Mouse (Mus musculus): ENCODE measurements at regions not wholly inside any gene's neighbourhood (a gene's known extent, or its start where the extent isn't known, plus 50 kb on each side); places are given as distances from the start of the nearest gene placed in this dataset.
A peak's percentile ranks its signal among the peaks of the same experiment; 100 is the strongest.

- DNase-seq (ENCODE audit: low spot score) = no peak
These were observed 292.7 kb upstream of the Zfp507 start for GRCm38 (mm10) chr7:36095258-36096130.

DNA sequence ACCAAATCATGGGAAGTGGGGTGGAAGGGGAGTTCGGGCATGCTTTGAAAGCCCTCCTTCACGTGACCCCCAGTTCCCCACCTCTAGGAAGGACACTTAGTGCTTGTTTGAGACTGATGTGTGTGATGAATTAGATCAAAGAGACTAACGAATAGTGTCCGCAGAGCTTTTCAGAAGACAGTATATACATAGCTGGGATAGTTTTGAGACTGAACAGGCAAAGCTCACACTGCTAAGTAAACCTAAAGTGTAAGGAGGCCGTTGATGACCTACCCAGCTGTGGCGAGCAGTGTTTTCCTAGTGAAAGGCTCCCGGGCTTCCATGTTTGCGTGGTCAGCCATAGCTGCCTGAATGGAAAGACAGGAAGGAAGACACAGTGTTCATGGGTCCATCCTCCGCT, 288.3 kb upstream of the Zfp507 start:
- DNase-seq (ENCODE audit: low spot score) = no peak

DNA sequence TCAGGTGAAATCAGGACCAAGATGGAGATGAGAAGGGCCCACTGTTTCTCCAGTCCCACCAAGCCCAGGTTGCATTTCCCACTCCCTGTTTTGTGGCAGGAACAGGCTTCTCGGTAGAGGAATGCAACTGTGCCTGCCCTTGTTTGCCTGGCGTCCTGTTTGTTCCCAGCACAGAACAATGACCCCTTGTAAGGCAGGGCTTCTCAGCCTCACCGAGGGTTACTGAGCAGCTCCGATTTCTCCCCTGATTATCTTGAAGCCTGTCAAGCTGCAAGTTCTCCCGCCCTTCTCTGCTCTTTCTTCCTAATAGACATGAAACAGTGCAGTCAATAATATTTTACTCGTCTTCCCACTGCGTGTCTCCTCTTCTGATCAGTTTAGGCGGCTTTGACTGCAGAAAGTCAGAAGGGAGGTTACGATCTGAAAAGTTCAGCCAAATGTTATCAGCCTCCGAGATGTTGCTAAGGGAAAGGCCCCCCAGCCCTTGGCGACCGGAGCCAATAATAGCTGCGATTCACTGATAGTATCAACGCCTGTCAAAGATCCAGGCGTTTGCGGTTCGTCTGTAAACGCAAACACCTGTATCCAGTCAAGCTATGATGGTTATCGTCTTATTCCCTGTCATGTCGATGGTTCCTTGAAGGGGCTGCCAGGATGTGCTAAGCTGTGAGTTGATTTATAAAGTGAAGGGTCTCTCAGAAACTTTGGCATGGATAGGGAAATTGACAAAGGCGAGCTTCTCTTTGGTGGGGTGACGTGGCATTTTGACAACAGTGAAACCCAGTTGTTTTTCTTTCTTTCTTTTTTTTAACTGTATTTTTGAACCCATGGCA, 287.7 kb upstream of the Zfp507 start:
- no peak for DNase-seq (ENCODE audit: low spot score)

GRCm38 (mm10) chr7:36087598-36087997, 284.8 kb upstream of the Zfp507 start:
- no peak for DNase-seq (ENCODE audit: low spot score)

GRCm38 (mm10) chr7:36078666-36079065, 275.9 kb upstream of the Zfp507 start:
- DNase-seq (ENCODE audit: low spot score) = no peak

GRCm38 (mm10) chr7:36078089-36078654, 275.4 kb upstream of the Zfp507 start:
- no peak for DNase-seq (ENCODE audit: low spot score)

- DNase-seq (ENCODE audit: low spot score) = peak; percentile 52
These were observed 274.5 kb upstream of the Zfp507 start for GRCm38 (mm10) chr7:36077271-36077670.

GRCm38 (mm10) chr7:36076021-36076441, 273.2 kb upstream of the Zfp507 start:
- no peak for DNase-seq (ENCODE audit: low spot score)

DNA sequence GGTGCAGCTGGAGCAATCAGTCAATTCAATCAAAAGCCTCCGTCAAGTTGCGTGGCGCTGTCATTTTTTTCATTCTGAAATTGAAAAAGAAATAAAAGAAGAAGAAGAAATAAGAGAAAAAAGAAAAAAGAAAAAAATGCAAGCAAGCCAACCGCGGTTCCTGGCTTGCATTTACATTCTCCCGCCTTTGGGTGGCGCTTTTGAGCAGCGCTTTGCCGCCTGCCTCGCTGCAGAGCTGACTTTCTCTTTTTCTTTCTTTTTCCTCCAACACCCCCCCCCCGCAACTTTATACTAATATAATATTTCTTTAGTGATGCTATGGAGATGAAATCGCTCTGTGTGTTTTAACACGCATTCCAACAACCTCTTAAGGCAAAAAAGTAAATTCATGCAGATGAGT, 269.0 kb upstream of the Zfp507 start:
- peak; percentile 76 for DNase-seq (ENCODE audit: low spot score)

GRCm38 (mm10) chr7:36066725-36067124, 263.9 kb upstream of the Zfp507 start:
- DNase-seq (ENCODE audit: low spot score) = no peak

- DNase-seq (ENCODE audit: low spot score) = no peak
These were observed 258.9 kb upstream of the Zfp507 start for GRCm38 (mm10) chr7:36061679-36062078.

- DNase-seq (ENCODE audit: low spot score) = no peak
These were observed 257.6 kb upstream of the Zfp507 start for GRCm38 (mm10) chr7:36060426-36060825.

- DNase-seq (ENCODE audit: low spot score) = no peak
These were observed 243.2 kb upstream of the Zfp507 start for GRCm38 (mm10) chr7:36046053-36046452.

DNA sequence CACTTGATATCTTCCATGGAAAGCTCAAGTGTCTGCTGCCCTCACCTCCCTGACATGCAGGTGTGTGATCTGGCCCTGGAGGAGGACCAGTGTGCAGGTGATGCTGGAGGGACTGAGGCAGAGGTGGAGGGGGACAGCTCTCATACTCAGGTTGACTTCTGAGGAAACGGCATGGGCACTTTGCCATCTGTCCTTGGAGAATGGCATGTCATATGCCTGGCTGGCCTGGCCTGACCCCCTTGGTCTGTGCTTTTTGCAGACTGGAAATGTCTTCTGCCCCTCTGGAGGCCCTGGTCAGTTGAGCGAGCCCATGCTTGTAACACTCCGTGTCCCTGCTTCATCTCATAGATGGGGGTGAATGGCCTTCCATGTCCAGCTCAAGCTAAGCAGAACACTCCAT, 229.1 kb upstream of the Zfp507 start:
- peak; percentile 56 for DNase-seq (ENCODE audit: low spot score)

- DNase-seq (ENCODE audit: low spot score) = no peak
These were observed 220.2 kb upstream of the Zfp507 start for GRCm38 (mm10) chr7:36023015-36023414.

GRCm38 (mm10) chr7:36022489-36022888, 219.7 kb upstream of the Zfp507 start:
- no peak for DNase-seq (ENCODE audit: low spot score)

DNA sequence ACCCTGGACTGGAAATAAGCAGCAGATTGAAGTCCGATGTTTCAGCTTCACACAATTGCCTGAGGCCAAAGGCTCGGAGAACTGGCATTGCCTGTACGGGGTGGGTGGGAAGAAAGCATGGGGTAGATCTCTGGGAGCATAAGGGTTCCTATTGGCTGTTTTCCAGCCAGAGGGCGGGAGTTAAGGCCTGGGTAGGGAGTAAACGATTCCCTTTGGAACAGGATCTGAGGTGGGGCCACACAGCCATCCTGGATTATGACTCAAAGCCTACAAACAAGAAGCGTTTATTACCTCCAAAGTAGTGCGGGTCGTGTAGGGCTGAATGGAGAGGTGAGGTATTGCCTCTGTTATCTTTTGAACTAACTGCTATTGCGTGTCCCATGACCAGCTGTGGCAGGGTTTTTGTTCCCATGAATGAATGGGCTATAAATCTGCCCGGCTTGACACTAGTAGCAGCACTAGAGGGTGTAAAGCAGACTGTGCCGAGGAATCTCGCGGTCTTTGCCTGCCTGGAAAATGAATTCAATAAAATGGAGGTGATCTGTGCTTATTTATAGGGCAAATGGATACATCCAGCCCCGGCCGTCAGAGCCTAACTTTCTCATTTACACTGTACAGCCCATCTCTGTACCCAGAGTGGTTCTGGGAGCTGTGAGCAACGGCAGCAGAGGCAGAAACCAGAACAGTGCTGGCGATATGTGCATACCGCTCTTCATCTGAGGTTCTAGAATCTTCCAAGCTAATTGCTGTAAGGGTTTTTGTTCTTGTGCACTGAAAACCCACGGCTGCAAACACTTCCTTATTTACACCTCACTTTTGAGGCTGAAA, 214.3 kb upstream of the Zfp507 start:
- DNase-seq (ENCODE audit: low spot score) = no peak

GRCm38 (mm10) chr7:35996609-35997008, 193.8 kb upstream of the Zfp507 start:
- peak; percentile 7 for DNase-seq (ENCODE audit: low spot score)

DNA sequence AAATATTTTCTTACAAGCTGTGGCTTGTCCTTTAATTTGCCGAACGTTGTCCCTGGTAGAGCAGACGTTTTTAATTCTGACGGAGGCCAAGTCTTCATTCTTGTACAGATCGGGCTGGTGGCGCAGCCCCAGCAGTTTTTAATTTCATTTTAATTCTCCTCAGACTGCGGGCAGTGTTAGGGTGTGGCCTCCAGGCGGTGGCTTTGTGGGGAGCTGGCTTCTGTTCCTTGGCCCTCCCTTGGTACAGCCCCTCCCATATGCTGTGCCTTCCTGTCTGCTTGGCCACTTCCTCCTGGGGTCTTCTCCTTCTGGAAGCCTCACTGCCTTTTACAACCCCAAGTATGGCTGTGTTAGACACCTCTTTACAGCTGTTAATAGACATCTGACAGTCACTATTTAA, 189.7 kb upstream of the Zfp507 start:
- DNase-seq (ENCODE audit: low spot score) = peak; percentile 23

DNA sequence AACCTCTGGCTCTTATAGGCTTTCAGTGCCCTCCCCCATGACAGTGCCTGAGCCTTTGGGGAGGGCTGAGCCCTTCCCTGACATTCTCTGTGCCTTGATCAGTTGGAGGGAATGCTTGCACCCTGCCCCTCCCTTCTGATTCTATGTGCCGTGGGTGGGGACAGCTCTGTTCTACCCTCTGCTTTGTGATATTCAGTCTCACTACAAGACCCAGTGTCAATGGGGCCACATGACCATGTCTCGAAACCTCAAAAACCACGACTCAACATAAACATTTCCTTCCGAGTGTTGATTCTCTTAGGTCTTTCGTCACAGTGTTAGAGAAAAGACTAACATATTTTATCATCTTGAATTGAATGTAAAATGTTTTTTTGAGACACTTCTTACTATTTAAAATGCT, 188.3 kb upstream of the Zfp507 start:
- peak; percentile 27 for DNase-seq (ENCODE audit: low spot score)

DNA sequence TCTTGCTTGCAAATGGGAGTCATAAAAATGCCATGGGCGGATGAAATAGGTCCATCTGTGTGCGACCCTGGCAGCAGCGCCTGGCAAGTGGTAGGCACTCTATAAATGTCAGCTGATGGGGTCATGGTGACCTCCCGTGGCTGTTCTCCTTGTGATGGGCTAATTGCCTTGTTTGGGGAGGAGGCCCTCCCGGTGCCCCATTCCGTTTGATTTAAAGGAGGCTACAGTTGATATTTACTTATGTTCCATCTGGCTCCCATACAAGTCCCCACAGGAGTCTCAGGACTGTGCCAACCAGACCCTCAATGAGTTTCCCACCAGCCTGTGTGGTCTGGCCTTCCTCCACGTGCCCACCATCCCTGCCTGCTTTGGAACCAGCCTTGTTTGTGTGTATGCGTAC, 186.7 kb upstream of the Zfp507 start:
- peak; percentile 26 for DNase-seq (ENCODE audit: low spot score)

All from testis, postnatal 10 days (tissue).